ENCODE assay signal across 17 mouse cellular contexts in the genomic region with DNA sequence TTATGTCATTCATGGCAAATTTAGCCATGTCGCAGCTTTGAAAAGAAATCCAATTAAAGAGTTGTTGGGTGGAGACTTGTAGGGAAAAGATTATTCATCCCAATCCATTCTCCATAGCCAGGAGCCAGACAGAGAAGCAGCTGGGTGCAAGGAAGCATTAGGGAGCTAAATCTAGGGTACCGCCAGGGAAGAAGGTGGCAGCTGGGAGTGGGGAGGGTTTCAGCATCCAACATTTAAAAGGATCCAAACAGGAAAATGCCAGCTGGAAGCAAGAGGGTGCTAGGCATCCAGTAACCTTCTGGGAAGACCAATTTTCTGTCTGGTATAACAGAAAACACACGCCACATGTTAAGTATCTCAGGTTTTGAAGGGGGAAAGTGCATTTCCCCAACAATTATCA.
DNase-seq lines count a peak whose midpoint lies in the region; ATAC-seq and TF ChIP-seq lines count a peak whose summit lies in the region.
"Had no signal": no experiment of that assay in that cellular context is flagged by ENCODE, and none has a peak within 500 bp of the region (broad histone marks: within the 10 kb centered on the region; RNA-seq: fewer than 3 reads in every experiment).

No protein-coding gene starts in this region.

- peak; percentile 32; the same call in 1 of the 2 replicates for ATAC-seq in neural tube, embryonic 13.5 days (ENCODE audit: low read depth)
- ATAC-seq in hindbrain, embryonic 16.5 days, result peak; percentile 50; the same call in 1 of the 2 replicates
- ATAC-seq: CD4-positive, CD25-positive, alpha-beta regulatory T cell, adult 4 months; intestine, embryonic 16.5 days; liver, embryonic 12.5 days had no signal

- H3K36me3 ChIP-seq in neural tube, embryonic 13.5 days, result no peaks in the 10 kb centered on the region
- H3K36me3 ChIP-seq in hindbrain, embryonic 16.5 days (ENCODE audit: control insufficient read depth, insufficient read depth, low read length), result no peaks in the 10 kb centered on the region
- H3K36me3 ChIP-seq in heart, embryonic 10.5 days, result no peaks in the 10 kb centered on the region
- H3K36me3 ChIP-seq: liver, embryonic 12.5 days had no signal

- no peaks in the 10 kb centered on the region for H3K27me3 ChIP-seq in neural tube, embryonic 13.5 days
- H3K27me3 ChIP-seq in hindbrain, embryonic 16.5 days (replicated peaks; ENCODE audit: control insufficient read depth, insufficient read depth, low read length), result no peaks in the 10 kb centered on the region
- H3K27me3 ChIP-seq in heart, embryonic 10.5 days (ENCODE audit: insufficient read depth, poor library complexity, severe bottlenecking), result no peaks in the 10 kb centered on the region
- H3K27me3 ChIP-seq: liver, embryonic 12.5 days; megakaryocyte, embryonic 14.5 days had no signal

- WGBS in neural tube, embryonic 13.5 days, result 43% methylated on average over 3 of the region's 3 CpGs
- WGBS in hindbrain, embryonic 16.5 days, result 44% methylated on average over 3 of the region's 3 CpGs
- 45% methylated on average over 3 of the region's 3 CpGs for WGBS in olfactory bulb, adult 2 months
- WGBS in heart, embryonic 10.5 days, result 66% methylated on average over 3 of the region's 3 CpGs

- TF ChIP-seq POLR2A in olfactory bulb, adult 2 months (IDR thresholded peaks at IDR 0.05; ENCODE audit: insufficient read depth, low read depth, low read length), result no peak

- TF ChIP-seq CTCF in olfactory bulb, adult 2 months (IDR thresholded peaks at IDR 0.05; ENCODE audit: insufficient read depth, low read depth, low read length), result no peak

- no peak overlapping the region for H3K4me3 ChIP-seq in neural tube, embryonic 13.5 days
- H3K4me3 ChIP-seq in hindbrain, embryonic 16.5 days (ENCODE audit: low read length), result no peak overlapping the region
- no peak overlapping the region for H3K4me3 ChIP-seq in olfactory bulb, adult 2 months (ENCODE audit: insufficient read depth, low read depth, low read length)
- no peak overlapping the region for H3K4me3 ChIP-seq in heart, embryonic 10.5 days
- H3K4me3 ChIP-seq: liver, embryonic 12.5 days; megakaryocyte, embryonic 14.5 days had no signal

- DNase-seq in frontal cortex, postnatal 10 days (ENCODE audit: low spot score in 2 of 2), result peak; percentile 11 to 15
- DNase-seq in frontal cortex, postnatal 25 days (ENCODE audit: low spot score in 2 of 2), result no peak
- no peak for DNase-seq in neural tube, embryonic 10.5 days (ENCODE audit: extremely low spot score, low spot score)
- no peak for DNase-seq in heart, embryonic 10.5 days (ENCODE audit: low spot score)
- no peak for DNase-seq in B cell, adult 2 months
- DNase-seq: cerebellum, adult 11-12 months; gastrocnemius, postnatal 10 days; kidney, postnatal 14 days; right cerebral cortex, postnatal 25 days; thymus, postnatal 14 days had no signal

- H3K4me1 ChIP-seq in neural tube, embryonic 13.5 days (replicated peaks), result no peaks in the 10 kb centered on the region; the same call in 1 of the 2 replicates
- H3K4me1 ChIP-seq in hindbrain, embryonic 16.5 days (ENCODE audit: control insufficient read depth, insufficient read depth, low read depth, low read length), result no peaks in the 10 kb centered on the region
- H3K4me1 ChIP-seq in olfactory bulb, adult 2 months (ENCODE audit: control insufficient read depth, insufficient read depth, low read length), result no peaks in the 10 kb centered on the region
- H3K4me1 ChIP-seq in heart, embryonic 10.5 days, result no peaks in the 10 kb centered on the region
- H3K4me1 ChIP-seq: liver, embryonic 12.5 days; megakaryocyte, embryonic 14.5 days had no signal

- H3K9ac ChIP-seq in neural tube, embryonic 13.5 days, result no peak overlapping the region
- no peak overlapping the region for H3K9ac ChIP-seq in hindbrain, embryonic 16.5 days (ENCODE audit: low read depth, low read length)
- H3K9ac ChIP-seq: liver, embryonic 12.5 days had no signal

- H3K9me3 ChIP-seq in neural tube, embryonic 13.5 days, result no peaks in the 10 kb centered on the region
- no peaks in the 10 kb centered on the region for H3K9me3 ChIP-seq in hindbrain, embryonic 16.5 days (ENCODE audit: control insufficient read depth, low read length)
- H3K9me3 ChIP-seq in heart, embryonic 10.5 days, result no peaks in the 10 kb centered on the region
- H3K9me3 ChIP-seq: liver, embryonic 12.5 days; megakaryocyte, embryonic 14.5 days had no signal

- H3K4me2 ChIP-seq in neural tube, embryonic 13.5 days, result no peak overlapping the region
- H3K4me2 ChIP-seq in hindbrain, embryonic 16.5 days (ENCODE audit: low read length), result no peak overlapping the region
- H3K4me2 ChIP-seq: liver, embryonic 12.5 days had no signal

- no peak overlapping the region for H3K27ac ChIP-seq in neural tube, embryonic 13.5 days (replicated peaks)
- H3K27ac ChIP-seq in hindbrain, embryonic 16.5 days (ENCODE audit: low read depth, low read length), result no peak overlapping the region
- peak overlapping the region; percentile 38 for H3K27ac ChIP-seq in olfactory bulb, adult 2 months (ENCODE audit: insufficient read depth, low read depth, low read length)
- no peak overlapping the region for H3K27ac ChIP-seq in heart, embryonic 10.5 days
- H3K27ac ChIP-seq: liver, embryonic 12.5 days had no signal

Comparison
In these comparisons a context has a peak if more than half of its experiments do, and no peak if none do; other contexts are left out.
1. DNase-seq: peak in frontal cortex, postnatal 10 days (2 of 2); none in frontal cortex, postnatal 25 days (0 of 2), neural tube, embryonic 10.5 days (single experiment), heart, embryonic 10.5 days (single experiment) and B cell, adult 2 months (0 of 2).